Mouse (Mus musculus) erythroblast, embryonic 14.5 days (primary cell): ENCODE measurements around the gene Hoxb3.

Experiments
- GATA1 ChIP-seq: IDR thresholded peaks from 2 replicates; pipeline ENCODE4 v1.6.1; 2012; ENCODE audit warnings: low read length, inconsistent platforms, mixed read lengths
- TAL1 ChIP-seq: IDR thresholded peaks from 3 replicates; pipeline ENCODE4 v1.6.1; 2012; ENCODE audit warnings: low read length, inconsistent platforms, mixed read lengths

- no peak for TF ChIP-seq GATA1
- TF ChIP-seq TAL1: no peak
Observed at GRCm38 (mm10) chr11:96374810-96375209, 51.7 kb downstream of the Hoxb3 start.
